Comparison of ENCODE assay signal across 8 mouse cellular contexts in the genomic region with DNA sequence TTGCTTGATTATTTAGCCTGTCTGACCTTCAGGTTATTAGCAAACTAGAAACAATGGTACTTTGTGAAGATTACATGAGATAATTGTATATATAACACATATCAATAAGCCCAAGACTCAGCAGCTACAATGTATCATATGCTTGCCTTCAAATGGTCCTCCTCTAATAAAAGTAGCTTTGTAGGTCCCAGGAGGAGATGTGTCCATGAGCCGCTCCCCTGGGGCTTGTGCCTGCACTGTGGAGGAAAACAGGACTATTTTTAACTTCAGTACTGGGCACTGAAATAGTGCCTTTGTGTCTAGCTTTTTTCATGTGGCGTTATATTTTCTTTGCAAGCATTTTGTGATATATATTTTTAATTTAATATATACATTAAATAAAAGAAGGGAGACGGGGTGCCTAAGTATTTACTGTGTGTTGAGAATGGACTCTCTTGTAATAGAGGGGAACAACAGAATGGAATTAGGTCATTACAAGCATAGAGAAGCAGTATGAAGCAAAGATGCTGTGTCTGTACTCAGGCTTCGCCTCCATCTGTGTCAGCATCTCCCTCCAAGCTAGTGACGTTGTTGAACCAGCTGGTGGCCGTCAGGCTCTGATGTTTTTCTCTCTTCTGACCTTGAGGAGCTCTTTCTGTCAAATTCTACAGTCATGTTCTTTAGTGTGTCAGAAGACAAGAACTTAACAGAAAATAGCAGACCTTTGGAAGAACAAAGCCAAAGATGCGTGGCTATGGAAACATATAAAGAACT. TPM values are rescaled to one million over a fixed set of nuclear protein-coding genes. Genes with fewer than 3 reads are reported as not detected.
DNase-seq lines count a peak whose midpoint lies in the region; ATAC-seq and TF ChIP-seq lines count a peak whose summit lies in the region.

No protein-coding gene starts in this region.

- no peaks in the 10 kb centered on the region for H3K9me3 ChIP-seq in midbrain, postnatal 0 days (ENCODE audit: low read length)
- H3K9me3 ChIP-seq in midbrain, embryonic 15.5 days, result no peaks in the 10 kb centered on the region
- H3K9me3 ChIP-seq in embryonic facial prominence, embryonic 10.5 days, result no peaks in the 10 kb centered on the region
- H3K9me3 ChIP-seq in neural tube, embryonic 15.5 days (replicated peaks), result no peaks in the 10 kb centered on the region
- peaks cover 5% of the 10 kb centered on the region; the same call in 1 of the 2 replicates for H3K9me3 ChIP-seq in kidney, embryonic 14.5 days (ENCODE audit: control insufficient read depth, low read length)

- no peaks in the 10 kb centered on the region for H3K4me1 ChIP-seq in midbrain, postnatal 0 days (ENCODE audit: insufficient read depth, low read length)
- H3K4me1 ChIP-seq in midbrain, embryonic 15.5 days, result no peaks in the 10 kb centered on the region
- peaks cover 7% of the 10 kb centered on the region; the same call in 1 of the 2 replicates for H3K4me1 ChIP-seq in embryonic facial prominence, embryonic 10.5 days
- no peaks in the 10 kb centered on the region for H3K4me1 ChIP-seq in neural tube, embryonic 15.5 days
- H3K4me1 ChIP-seq in kidney, embryonic 14.5 days (ENCODE audit: control insufficient read depth, insufficient read depth, low read length), result no peaks in the 10 kb centered on the region

- intact Hi-C loops in heart, postnatal 25 days (cut with DNase I), result no loop called here

- no peaks in the 10 kb centered on the region for H3K36me3 ChIP-seq in midbrain, postnatal 0 days (ENCODE audit: insufficient read depth, low read length)
- H3K36me3 ChIP-seq in midbrain, embryonic 15.5 days (replicated peaks), result no peaks in the 10 kb centered on the region
- H3K36me3 ChIP-seq in embryonic facial prominence, embryonic 10.5 days (replicated peaks), result no peaks in the 10 kb centered on the region
- no peaks in the 10 kb centered on the region for H3K36me3 ChIP-seq in neural tube, embryonic 15.5 days
- H3K36me3 ChIP-seq in kidney, embryonic 14.5 days (ENCODE audit: control insufficient read depth, insufficient read depth, low read length), result no peaks in the 10 kb centered on the region

- no peak for ATAC-seq in midbrain, postnatal 0 days (ENCODE audit: low FRiP score)
- ATAC-seq in midbrain, embryonic 15.5 days (replicated peaks), result no peak
- ATAC-seq in neural tube, embryonic 15.5 days (ENCODE audit: low FRiP score), result peak; percentile 80
- ATAC-seq in granulocyte monocyte progenitor cell, adult 5-6 weeks (replicated peaks; ENCODE audit: poor library complexity, severe bottlenecking), result no peak
- ATAC-seq in kidney, embryonic 14.5 days (ENCODE audit: low FRiP score, low TSS enrichment), result no peak

- peak; percentile 91 for DNase-seq in heart, adult 11 months
- DNase-seq in heart, postnatal 25 days (ENCODE audit: low spot score), result no peak
- peak; percentile 47 for DNase-seq in midbrain, postnatal 0 days (ENCODE audit: low spot score)
- DNase-seq in embryonic facial prominence, embryonic 10.5 days (ENCODE audit: low spot score), result peak; percentile 13

- no peak for TF ChIP-seq CTCF in midbrain, postnatal 0 days (IDR thresholded peaks at IDR 0.05)

- H3K27me3 ChIP-seq in midbrain, postnatal 0 days (ENCODE audit: insufficient read depth, low read length), result no peaks in the 10 kb centered on the region
- no peaks in the 10 kb centered on the region for H3K27me3 ChIP-seq in midbrain, embryonic 15.5 days (replicated peaks)
- H3K27me3 ChIP-seq in embryonic facial prominence, embryonic 10.5 days (replicated peaks; ENCODE audit: low read depth, poor library complexity, severe bottlenecking), result no peaks in the 10 kb centered on the region
- H3K27me3 ChIP-seq in neural tube, embryonic 15.5 days (replicated peaks), result no peaks in the 10 kb centered on the region
- H3K27me3 ChIP-seq in kidney, embryonic 14.5 days (ENCODE audit: control insufficient read depth, insufficient read depth, low read length), result no peaks in the 10 kb centered on the region

- H3K4me2 ChIP-seq in midbrain, postnatal 0 days (ENCODE audit: low read depth, low read length, poor library complexity, severe bottlenecking), result no peak overlapping the region
- H3K4me2 ChIP-seq in midbrain, embryonic 15.5 days, result no peak overlapping the region
- H3K4me2 ChIP-seq in neural tube, embryonic 15.5 days, result no peak overlapping the region
- no peak overlapping the region for H3K4me2 ChIP-seq in kidney, embryonic 14.5 days (replicated peaks; ENCODE audit: low read depth, low read length)

- no peak overlapping the region for H3K27ac ChIP-seq in midbrain, postnatal 0 days (ENCODE audit: low read depth, low read length)
- no peak overlapping the region for H3K27ac ChIP-seq in midbrain, embryonic 15.5 days
- H3K27ac ChIP-seq in embryonic facial prominence, embryonic 10.5 days (replicated peaks), result no peak overlapping the region
- H3K27ac ChIP-seq in neural tube, embryonic 15.5 days (replicated peaks), result 0 out of 2 replicates have a peak overlapping the region, but pooled peaks have one; percentile 23
- no peak overlapping the region for H3K27ac ChIP-seq in kidney, embryonic 14.5 days (ENCODE audit: low read depth, low read length)

- 63% methylated on average over 7 of the region's 7 CpGs for WGBS in midbrain, postnatal 0 days
- 67% methylated on average over 7 of the region's 7 CpGs for WGBS in midbrain, embryonic 15.5 days
- WGBS in embryonic facial prominence, embryonic 10.5 days, result 67% methylated on average over 7 of the region's 7 CpGs
- WGBS in neural tube, embryonic 15.5 days, result 68% methylated on average over 7 of the region's 7 CpGs
- WGBS in kidney, embryonic 14.5 days, result 58% methylated on average over 7 of the region's 7 CpGs

- no peak overlapping the region for H3K9ac ChIP-seq in midbrain, postnatal 0 days (replicated peaks; ENCODE audit: low read length, poor library complexity, severe bottlenecking)
- no peak overlapping the region for H3K9ac ChIP-seq in midbrain, embryonic 15.5 days
- H3K9ac ChIP-seq in neural tube, embryonic 15.5 days (replicated peaks), result no peak overlapping the region
- no peak overlapping the region for H3K9ac ChIP-seq in kidney, embryonic 14.5 days (ENCODE audit: low read depth, low read length)

- H3K4me3 ChIP-seq in midbrain, postnatal 0 days (ENCODE audit: low read depth, low read length), result no peak overlapping the region
- H3K4me3 ChIP-seq in midbrain, embryonic 15.5 days, result no peak overlapping the region
- H3K4me3 ChIP-seq in embryonic facial prominence, embryonic 10.5 days, result no peak overlapping the region
- H3K4me3 ChIP-seq in neural tube, embryonic 15.5 days (replicated peaks), result no peak overlapping the region
- H3K4me3 ChIP-seq in kidney, embryonic 14.5 days (ENCODE audit: low read length), result no peak overlapping the region

RNA-seq across cellular contexts. Expression of gene Ndufb3, which starts 36.0 kb away (rescaled TPM):
- total RNA-seq in heart, postnatal 25 days (2021), result 100 to 1,000 TPM; 283 to 313 TPM
- 87.1 and 89.2 TPM in 2 replicates for total RNA-seq in midbrain, postnatal 0 days (2014; rRNA removed)
- 204 and 212 TPM in 2 replicates for polyA plus RNA-seq in midbrain, postnatal 0 days (2015; fragmentation: Nextera tagmentation; extraction: Ambion mirVana)
- 147 and 170 TPM in 2 replicates for polyA plus RNA-seq in midbrain, embryonic 15.5 days (2015; fragmentation: Nextera tagmentation; extraction: Ambion mirVana)
- 135 and 140 TPM in 2 replicates for polyA plus RNA-seq in embryonic facial prominence, embryonic 10.5 days (2016; fragmentation: Nextera tagmentation; extraction: Ambion mirVana)
- 206 and 217 TPM in 2 replicates for polyA plus RNA-seq in neural tube, embryonic 15.5 days (2015; fragmentation: Nextera tagmentation; extraction: Ambion mirVana)
- 120 and 177 TPM in 2 replicates for total RNA-seq in granulocyte monocyte progenitor cell, adult 5-6 weeks (2014; fragmentation: Nextera tagmentation)
- total RNA-seq in granulocyte monocyte progenitor cell, adult 5-6 weeks (2017), result 62.3 and 124 TPM in 2 replicates
- 174 and 250 TPM in 2 replicates for polyA plus RNA-seq in kidney, embryonic 14.5 days (2014; fragmentation: Nextera tagmentation; extraction: Ambion mirVana)

RNA-seq across cellular contexts. Expression of gene Fam126b, which starts 36.0 kb away (rescaled TPM):
- 10 to 100 TPM; 12.5 to 18.1 TPM for total RNA-seq in heart, postnatal 25 days (2021)
- 18.1 and 23.6 TPM in 2 replicates for total RNA-seq in midbrain, postnatal 0 days (2014; rRNA removed)
- 9.8 and 11.7 TPM in 2 replicates for polyA plus RNA-seq in midbrain, postnatal 0 days (2015; fragmentation: Nextera tagmentation; extraction: Ambion mirVana)
- 13.7 and 15.6 TPM in 2 replicates for polyA plus RNA-seq in midbrain, embryonic 15.5 days (2015; fragmentation: Nextera tagmentation; extraction: Ambion mirVana)
- 5.7 and 6.3 TPM in 2 replicates for polyA plus RNA-seq in embryonic facial prominence, embryonic 10.5 days (2016; fragmentation: Nextera tagmentation; extraction: Ambion mirVana)
- polyA plus RNA-seq in neural tube, embryonic 15.5 days (2015; fragmentation: Nextera tagmentation; extraction: Ambion mirVana), result 13.1 and 15.4 TPM in 2 replicates
- total RNA-seq in granulocyte monocyte progenitor cell, adult 5-6 weeks (2014; fragmentation: Nextera tagmentation), result 14.9 and 25.2 TPM in 2 replicates
- 14.6 and 20.2 TPM in 2 replicates for total RNA-seq in granulocyte monocyte progenitor cell, adult 5-6 weeks (2017)
- 6.1 and 9.6 TPM in 2 replicates for polyA plus RNA-seq in kidney, embryonic 14.5 days (2014; fragmentation: Nextera tagmentation; extraction: Ambion mirVana)
